Mouse (Mus musculus) adipose tissue, adult 10 weeks (tissue): ENCODE data around the gene Tor1a. TPM values are rescaled to one million over a fixed set of nuclear protein-coding genes. Genes with fewer than 3 reads are reported as not detected.

Source experiments
- polyA plus RNA-seq: library from polyadenylated mRNA; stranded (reverse); fragments of 350-450 nt; fragmentation: Illumina TruSeq; extraction: RNeasy Lipid Tissue Mini Kit (QIAGEN cat#74804); gene quantifications from one replicate; pipeline ENCODE4 v1.2.3, GENCODE M21; 2014; ENCODE audit warnings: low read depth, low replicate concordance

Gene Tor1a
- polyA plus RNA-seq = 37.4 TPM

GRCm38 (mm10) chr2:30967352-30968327 is at the start of gene Tor1a:
TSS of gene Tor1a (minus strand) at chr2:30967933.

GRCm38 (mm10) chr2:30981790-30982513 is 14.2 kb upstream of the Tor1a start, which contains the start of the genes BC005624 and Usp20:
TSS of gene BC005624 (minus strand) at chr2:30982201.
TSS of gene Usp20 (plus strand) at chr2:30982279.

GRCm38 (mm10) chr2:30952824-30953490 is 14.8 kb downstream of the Tor1a start, which contains the start of gene Tor1b:
TSS of gene Tor1b (plus strand) at chr2:30952959.

GRCm38 (mm10) chr2:30929483-30930045 is 38.2 kb downstream of the Tor1a start, which contains the start of gene Ptges:
TSS of gene Ptges (minus strand) at chr2:30929863.

Other genes starting within 250 kb of the Tor1a start
- gene 1700001O22Rik, start 164.3 kb downstream of the Tor1a start, polyA plus RNA-seq = 20.4 TPM
- 21.6 TPM for gene Ntmt1, start 160.1 kb downstream of the Tor1a start, polyA plus RNA-seq
- gene Asb6, start 137.6 kb downstream of the Tor1a start, polyA plus RNA-seq = 21.4 TPM
- gene Prrx2, start 133.0 kb downstream of the Tor1a start, polyA plus RNA-seq = 3.7 TPM
- 62.7 TPM for gene Ptges, start 38.1 kb downstream of the Tor1a start, polyA plus RNA-seq
- gene Tor1b, start 15.0 kb downstream of the Tor1a start, polyA plus RNA-seq = 33.6 TPM
- 48.0 TPM for gene BC005624, start 14.3 kb upstream of the Tor1a start, polyA plus RNA-seq
- 34.8 TPM for gene Usp20, start 14.3 kb upstream of the Tor1a start, polyA plus RNA-seq
- 43.5 TPM for gene Fnbp1, start 174.1 kb upstream of the Tor1a start, polyA plus RNA-seq
- 29.4 TPM for gene Gpr107, start 184.4 kb upstream of the Tor1a start, polyA plus RNA-seq